Mouse (Mus musculus): ENCODE results near the gene Unc93a.
"Not testable (repeated sequence)": the region's sequence is repeated elsewhere in the genome, so short reads cannot be mapped to it uniquely, and the experiment has no call there.

Gene Unc93a

GRCm38 (mm10) chr17:13131710-13132109 lies at the start of gene Unc93a:
Gene Unc93a, minus strand, starts transcription at chr17:13131810.
- DNase-seq (ENCODE audit: low read depth, low spot score), result not testable (repeated sequence)

- not testable (repeated sequence) for DNase-seq (ENCODE audit: low read depth, low spot score)
These were observed 48.9 kb upstream of the Unc93a start for GRCm38 (mm10) chr17:13180491-13180890.

DNA sequence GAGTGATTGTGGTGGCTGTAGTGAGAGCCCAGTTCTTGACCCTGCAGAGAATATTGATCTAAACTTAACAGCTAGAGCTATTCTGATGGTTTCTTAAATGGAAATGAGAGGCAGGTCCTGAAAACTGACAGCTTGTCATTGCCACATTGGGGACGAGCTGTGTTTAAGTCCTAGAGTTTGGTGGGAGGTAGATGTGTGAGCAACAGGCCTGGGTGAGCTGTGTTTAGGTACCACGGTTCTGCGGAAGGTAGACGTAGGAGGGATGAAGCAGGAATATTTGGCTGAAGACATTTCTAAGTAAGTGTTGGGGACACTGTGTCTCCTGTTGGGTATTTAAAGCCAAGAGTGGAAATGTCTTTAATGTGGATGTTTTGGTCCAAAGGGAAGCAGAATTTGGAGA lies 47.4 kb upstream of the Unc93a start:
- DNase-seq (ENCODE audit: low read depth, low spot score), result not testable (repeated sequence)

DNA sequence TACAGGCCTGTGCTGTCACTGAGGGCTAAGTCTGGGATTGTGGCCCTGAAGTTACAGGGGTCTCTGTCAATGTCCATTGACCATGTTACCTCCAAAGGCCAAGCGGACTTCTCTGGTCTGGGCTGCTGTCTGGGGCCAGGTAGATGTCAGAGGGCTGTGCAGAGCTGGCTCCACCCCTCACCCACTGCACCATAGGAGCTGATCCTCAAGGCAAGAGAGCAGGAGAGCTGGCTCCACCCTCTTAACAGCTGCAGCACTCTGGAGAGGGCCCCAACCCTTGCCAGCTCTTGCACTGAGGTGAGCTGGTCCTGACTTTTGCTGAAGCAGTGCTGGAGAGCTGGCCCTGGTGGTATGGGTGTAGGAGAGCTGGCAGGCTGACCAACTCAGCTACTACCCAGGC lies 46.2 kb upstream of the Unc93a start:
- not testable (repeated sequence) for DNase-seq (ENCODE audit: low read depth, low spot score)

- not testable (repeated sequence) for DNase-seq (ENCODE audit: low read depth, low spot score)
These were observed 44.0 kb upstream of the Unc93a start for GRCm38 (mm10) chr17:13175609-13176008.

GRCm38 (mm10) chr17:13174029-13174428 lies 42.4 kb upstream of the Unc93a start:
- DNase-seq (ENCODE audit: low read depth, low spot score), result not testable (repeated sequence)

DNA sequence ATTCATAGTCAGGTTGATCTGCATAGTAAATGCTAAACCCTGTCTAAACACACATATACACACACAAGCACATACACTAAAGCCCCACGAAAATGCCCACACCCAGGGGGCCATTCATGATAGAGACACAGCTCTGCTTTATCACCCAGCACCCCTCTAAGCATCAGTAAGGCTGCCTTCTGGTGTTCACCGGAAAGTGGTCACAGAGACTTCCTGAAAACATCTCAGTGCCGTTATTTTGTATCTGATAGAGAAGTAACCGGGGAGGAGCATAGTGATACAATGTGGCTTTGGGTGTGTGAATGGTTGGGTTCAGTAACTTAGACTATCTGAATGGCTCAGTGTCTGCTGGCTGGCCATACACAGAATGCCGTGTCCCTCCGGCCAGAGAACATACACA lies 42.0 kb upstream of the Unc93a start:
- DNase-seq (ENCODE audit: low read depth, low spot score), result not testable (repeated sequence)

DNA sequence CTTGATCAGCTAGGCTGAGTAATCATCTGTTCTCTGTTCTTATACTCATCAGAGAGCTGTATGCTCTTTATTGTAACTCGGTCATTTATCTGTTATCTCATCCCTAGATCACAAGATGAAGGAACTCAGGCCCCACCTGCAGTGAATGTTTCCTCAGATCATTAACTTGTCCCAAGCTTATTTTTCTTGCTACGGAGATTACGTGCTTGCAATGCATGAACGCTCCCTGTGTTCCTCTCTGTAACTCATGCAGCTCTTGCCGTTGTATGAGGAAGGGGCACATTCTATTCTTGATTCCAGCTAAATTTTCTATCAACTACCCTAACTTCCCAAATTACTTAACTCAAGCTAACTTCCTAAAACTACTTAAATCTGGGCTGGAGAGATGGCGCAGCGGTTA lies 14.5 kb upstream of the Unc93a start:
- not testable (repeated sequence) for DNase-seq (ENCODE audit: low read depth, low spot score)

DNA sequence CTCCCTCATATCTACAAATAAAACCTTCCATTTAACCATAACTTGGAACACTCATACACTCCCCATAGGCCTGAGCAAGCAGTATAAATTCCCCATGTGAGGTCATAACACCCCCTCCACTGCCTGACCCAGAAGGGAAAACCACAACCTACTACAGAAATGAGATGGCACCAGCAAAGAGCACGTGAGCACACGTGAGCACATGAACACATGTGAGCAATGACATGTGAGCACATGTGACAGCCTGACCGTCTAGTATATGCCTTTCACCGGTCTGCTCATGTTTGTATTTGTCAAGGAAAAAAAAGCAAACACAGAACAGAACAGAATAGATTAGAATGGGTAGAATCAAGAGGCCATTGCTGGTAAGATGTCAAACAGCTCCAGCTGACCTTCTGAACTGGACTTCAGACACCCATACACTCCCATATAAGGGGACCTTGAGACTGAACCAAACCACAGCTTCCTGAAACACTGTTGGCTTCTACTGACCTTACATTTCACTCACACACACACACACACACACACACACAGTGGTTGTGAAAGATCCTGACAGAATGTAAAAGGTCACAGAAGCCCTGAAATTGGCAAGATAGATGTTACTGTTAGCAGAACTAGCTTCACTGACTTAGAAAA lies 13.1 kb upstream of the Unc93a start:
- DNase-seq (ENCODE audit: low read depth, low spot score), result not testable (repeated sequence)

GRCm38 (mm10) chr17:13142665-13143064 lies 11.1 kb upstream of the Unc93a start:
- DNase-seq (ENCODE audit: low read depth, low spot score), result not testable (repeated sequence)

- DNase-seq (ENCODE audit: low read depth, low spot score), result not testable (repeated sequence)
These were observed 3.7 kb upstream of the Unc93a start for GRCm38 (mm10) chr17:13135356-13135755.

DNA sequence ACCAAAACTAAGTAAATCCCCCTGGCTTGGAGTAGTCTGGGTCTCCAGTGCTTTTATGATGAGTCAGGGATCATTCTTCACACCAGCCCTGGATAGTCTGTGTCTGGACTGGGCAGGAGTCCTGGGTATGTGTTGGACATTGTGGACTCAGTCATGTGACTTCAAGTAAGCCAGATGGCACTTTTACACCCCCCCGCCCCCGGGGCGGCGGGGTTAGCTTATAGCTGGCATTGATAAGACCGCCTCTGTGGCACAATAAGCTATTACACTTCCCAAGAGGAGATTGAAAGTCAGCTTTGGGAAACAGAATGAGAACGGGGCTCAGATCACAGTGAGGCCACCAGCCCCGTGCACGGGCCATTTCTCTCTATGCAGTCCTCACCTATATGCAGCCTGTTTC lies 742 bp upstream of the Unc93a start:
- DNase-seq (ENCODE audit: low read depth, low spot score), result not testable (repeated sequence)

DNA sequence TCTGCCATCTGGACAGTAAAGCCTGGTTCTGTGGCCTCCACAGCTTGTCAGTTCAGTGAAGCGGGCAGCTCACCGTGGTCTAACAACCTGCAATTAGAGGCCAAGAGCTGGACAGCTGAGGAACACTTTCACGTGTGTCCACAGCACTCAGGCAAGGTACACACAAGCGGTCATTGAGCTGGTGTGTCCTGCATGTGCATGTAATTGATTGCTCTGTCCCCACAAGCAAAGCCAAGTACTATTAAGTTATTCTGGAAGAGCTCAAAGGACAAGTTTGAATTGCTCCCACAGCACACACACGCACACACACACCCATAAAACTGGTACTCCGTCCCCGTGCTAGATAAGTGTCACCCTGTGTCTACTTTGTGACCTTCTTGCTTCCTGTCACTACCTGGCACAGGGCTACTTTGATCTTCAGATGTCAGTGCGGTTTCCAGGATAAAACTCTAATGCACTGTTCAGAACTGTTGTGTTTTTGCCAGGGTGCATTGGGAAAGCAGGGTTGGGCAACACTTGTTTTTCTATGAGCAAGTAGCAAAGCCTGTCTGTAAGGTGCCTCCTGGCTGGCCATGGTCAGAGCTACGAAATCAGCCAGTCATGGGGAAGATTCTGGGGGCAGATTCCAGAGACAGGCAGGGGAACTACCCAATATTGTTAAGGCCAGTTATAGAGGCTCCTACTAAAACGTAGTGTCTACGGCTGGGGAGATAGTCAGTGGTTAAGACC lies 1.7 kb downstream of the Unc93a start:
- DNase-seq (ENCODE audit: low read depth, low spot score), result not testable (repeated sequence)

- not testable (repeated sequence) for DNase-seq (ENCODE audit: low read depth, low spot score)
These were observed 2.3 kb downstream of the Unc93a start for GRCm38 (mm10) chr17:13129324-13129723.

- not testable (repeated sequence) for DNase-seq (ENCODE audit: low read depth, low spot score)
These were observed 7.4 kb downstream of the Unc93a start for GRCm38 (mm10) chr17:13124241-13124640.

DNA sequence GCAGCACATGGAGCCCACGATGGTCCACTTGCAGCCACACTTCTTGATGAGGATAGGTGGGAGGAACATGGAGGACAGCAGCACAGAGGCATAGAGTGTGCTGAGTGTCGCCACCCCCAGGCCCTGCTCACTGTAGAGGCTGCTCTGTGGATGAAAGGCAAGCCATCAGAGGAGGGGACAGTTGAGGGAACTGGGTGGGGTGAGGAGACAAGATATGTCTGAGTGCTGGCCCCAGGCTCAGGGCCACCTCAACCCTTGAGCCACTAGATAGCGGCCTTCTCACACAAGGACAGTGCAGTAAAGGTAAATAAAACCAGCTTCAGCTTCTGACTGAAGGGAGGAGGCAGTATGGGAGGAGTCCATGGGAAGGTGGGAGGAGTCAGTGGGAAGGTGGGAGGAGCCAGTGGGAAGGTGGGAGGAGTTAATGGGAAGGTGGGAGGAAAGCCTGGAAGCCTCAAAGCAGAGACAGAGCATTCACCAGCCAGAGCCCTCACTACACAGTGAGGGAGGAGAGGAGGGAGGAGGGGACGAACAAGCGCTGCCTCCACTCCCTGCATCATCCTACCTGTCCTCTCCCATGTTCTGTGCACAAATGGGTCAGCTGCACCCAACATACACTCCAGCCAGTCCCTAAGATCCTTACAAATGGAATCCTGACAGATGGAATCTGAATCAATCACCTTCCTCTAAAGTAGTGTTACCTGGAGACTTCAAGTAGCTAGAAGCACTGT lies 8.1 kb downstream of the Unc93a start:
- not testable (repeated sequence) for DNase-seq (ENCODE audit: low read depth, low spot score)

- not testable (repeated sequence) for DNase-seq (ENCODE audit: low read depth, low spot score)
These were observed 18.9 kb downstream of the Unc93a start for GRCm38 (mm10) chr17:13112504-13113291.

DNA sequence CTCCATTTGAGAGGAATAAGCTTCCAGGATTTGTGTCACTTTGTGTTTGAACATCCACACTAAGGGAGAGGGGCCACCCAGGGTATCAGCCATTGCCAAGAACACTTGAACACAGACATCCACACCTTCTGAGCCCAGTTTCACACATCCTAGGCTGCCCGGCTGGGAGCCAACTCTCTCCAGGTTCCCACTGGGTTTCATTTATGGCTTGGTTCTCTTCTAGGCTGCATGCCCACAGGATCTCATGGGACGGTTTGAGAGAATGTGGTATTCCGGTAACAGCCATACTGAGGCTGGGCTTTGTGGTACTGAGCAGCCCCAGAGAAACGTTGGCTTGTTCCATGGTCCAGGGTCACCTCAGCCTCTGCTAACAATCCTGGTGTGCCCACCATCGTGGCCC lies 25.0 kb downstream of the Unc93a start:
- DNase-seq (ENCODE audit: low read depth, low spot score), result not testable (repeated sequence)

GRCm38 (mm10) chr17:13092960-13093359 lies 38.6 kb downstream of the Unc93a start:
- not testable (repeated sequence) for DNase-seq (ENCODE audit: low read depth, low spot score)

DNA sequence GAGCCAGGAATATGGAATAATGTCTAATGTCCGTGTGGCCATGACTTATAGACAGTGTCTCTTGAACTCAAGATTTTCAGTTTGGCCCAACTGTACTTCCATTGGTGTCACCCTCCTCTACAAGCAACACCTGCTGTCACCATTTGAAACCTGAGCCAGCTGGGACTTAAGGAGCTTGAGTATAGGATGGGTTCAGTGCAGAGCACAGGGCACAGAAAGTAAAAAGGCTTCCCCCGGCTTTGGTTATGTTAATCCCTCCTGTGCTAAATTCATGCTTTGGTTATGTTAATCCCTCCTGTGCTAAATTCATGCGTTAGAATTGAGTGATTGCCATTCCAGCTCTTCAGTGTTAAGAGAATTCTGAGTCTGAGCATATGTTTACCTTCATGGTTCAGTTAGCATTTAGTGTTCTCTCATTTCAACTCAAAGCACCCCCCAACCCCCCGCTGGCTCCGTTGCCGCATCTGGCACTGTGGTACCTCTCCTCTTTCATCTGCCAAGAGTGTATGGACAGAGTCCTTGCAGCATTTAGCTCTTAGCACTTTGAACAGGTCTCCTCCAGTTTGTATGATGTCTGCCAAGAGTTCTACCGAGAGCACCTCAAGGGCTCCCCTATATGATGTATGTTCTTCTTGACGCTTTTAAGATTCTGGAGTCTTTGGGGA lies 39.4 kb downstream of the Unc93a start:
- DNase-seq (ENCODE audit: low read depth, low spot score), result not testable (repeated sequence)

DNA sequence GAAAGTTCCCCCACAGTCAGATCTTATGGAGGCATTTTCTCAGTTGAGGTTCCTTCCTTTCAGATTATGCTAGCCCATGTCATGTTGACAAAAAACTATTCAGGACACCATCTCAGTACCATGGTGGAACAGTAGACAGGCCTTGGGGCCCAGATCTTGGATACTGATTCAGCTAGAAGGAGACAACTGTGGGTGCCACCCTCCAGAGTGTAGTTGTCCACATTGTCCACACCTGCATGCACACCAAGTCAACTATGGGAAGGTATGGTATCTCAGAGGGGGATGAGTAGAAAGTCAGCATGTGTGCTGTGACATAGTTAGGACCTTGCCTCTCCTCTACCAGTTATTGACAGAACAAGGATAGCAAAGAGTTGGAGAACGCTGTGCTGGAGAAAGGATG lies 40.1 kb downstream of the Unc93a start:
- DNase-seq (ENCODE audit: low read depth, low spot score), result not testable (repeated sequence)
